Mouse (Mus musculus): ENCODE measurements at regions not wholly inside any gene's neighbourhood (a gene's known extent, or its start where the extent isn't known, plus 50 kb on each side); places are given as distances from the start of the nearest gene placed in this dataset.

DNA sequence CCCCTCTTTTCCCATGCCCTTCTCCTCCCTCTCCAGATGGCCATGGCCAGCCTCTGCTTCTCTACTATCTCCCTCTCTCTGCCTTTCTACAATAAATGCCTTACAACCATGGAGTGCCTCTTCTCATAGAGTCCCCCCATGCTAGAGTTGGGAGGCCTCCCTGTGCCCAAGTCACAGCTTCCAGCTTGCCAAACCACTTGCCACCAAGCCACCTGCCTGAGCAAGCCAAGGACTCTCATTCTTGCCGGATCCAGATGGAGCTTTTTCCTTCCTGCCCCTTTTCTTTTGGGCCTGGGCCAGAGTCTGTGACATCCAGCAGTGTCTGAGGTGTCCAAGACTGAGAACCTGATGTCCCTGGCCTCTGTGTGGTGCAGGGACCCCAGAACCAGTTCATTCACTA is 367.4 kb upstream of the Arhgap42 start:
- Histone ChIP-seq H3K36me3 (ENCODE audit: control insufficient read depth, insufficient read depth) (no peaks in the 10 kb centered on the region), H3K9me3 (ENCODE audit: control insufficient read depth) (no peaks in the 10 kb centered on the region), H3K4me3 (ENCODE audit: low read depth, low read length) (no peak overlapping the region), H3K4me1 (replicated peaks; ENCODE audit: control insufficient read depth, insufficient read depth, low read length) (no peaks in the 10 kb centered on the region), H3K27ac (ENCODE audit: low read depth, low read length) (no peak overlapping the region), H3K9ac (ENCODE audit: low read depth, low read length) (no peak overlapping the region), H3K27me3 (replicated peaks; ENCODE audit: control insufficient read depth, insufficient read depth, low read length) (no peaks in the 10 kb centered on the region), H3K4me2 (replicated peaks; ENCODE audit: low read depth) (no peak overlapping the region)
- 79% methylated on average over 1 of the region's 1 CpGs for WGBS
- no peak for ATAC-seq
- no peak for TF ChIP-seq CTCF (IDR thresholded peaks at IDR 0.05; ENCODE audit: low read depth)

DNA sequence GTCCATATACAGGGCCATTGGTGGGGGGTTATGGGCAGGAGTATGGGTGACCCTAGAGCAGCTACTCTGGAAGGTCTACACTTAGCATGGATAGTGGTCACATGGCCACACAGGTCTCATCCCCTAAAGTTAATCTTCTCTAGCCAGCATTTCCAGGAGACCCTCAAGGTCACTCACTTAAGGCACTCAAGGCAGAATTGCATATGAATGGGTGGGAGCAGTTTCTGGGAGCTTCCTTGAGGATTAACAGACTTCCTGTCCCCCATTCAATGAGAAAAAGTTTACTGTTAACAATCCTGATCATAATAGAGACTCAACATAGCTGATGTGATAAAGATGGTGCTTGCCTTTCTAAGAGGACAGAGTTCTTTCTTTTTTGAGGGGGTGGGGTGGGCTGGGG is 352.4 kb upstream of the Arhgap42 start:
- H3K9me3 ChIP-seq (ENCODE audit: control insufficient read depth), result no peaks in the 10 kb centered on the region
- no peaks in the 10 kb centered on the region for H3K36me3 ChIP-seq (ENCODE audit: control insufficient read depth, insufficient read depth)
- no peaks in the 10 kb centered on the region for H3K27me3 ChIP-seq (replicated peaks; ENCODE audit: control insufficient read depth, insufficient read depth, low read length)
- TF ChIP-seq CTCF (IDR thresholded peaks at IDR 0.05; ENCODE audit: low read depth), result no peak
- ATAC-seq, result no peak
- no peak overlapping the region for H3K9ac ChIP-seq (ENCODE audit: low read depth, low read length)
- H3K27ac ChIP-seq (ENCODE audit: low read depth, low read length), result no peak overlapping the region
- no peak overlapping the region for H3K4me3 ChIP-seq (ENCODE audit: low read depth, low read length)
- no peak overlapping the region for H3K4me2 ChIP-seq (replicated peaks; ENCODE audit: low read depth)
- no peaks in the 10 kb centered on the region for H3K4me1 ChIP-seq (replicated peaks; ENCODE audit: control insufficient read depth, insufficient read depth, low read length)

DNA sequence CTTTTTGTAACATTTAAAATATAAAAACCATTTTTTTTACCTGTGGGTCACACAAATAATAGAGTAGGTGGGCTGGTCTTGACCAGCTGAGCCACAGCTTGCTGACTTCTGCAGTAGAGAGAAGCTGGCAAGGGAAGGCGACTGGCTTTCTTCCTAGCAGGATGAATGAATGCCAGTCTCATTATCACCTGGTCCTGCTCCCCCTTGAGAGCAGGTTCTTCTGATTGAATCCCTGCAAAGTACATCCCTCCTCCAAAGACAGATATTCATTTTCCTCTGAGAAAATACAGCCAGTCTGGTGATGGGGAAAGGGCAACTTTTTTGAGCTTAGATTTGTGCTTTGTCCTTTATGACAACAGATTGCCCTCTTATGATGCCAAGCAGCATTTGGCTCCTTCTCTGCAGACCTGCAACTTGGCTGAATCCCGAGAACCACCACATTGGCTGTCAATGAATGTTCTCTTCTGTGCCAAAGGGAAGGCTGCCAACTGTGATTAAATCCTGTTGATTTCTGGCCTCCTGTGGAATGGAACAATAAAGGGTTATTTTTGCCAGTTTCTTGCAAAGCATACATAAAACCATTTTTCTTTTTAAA is 344.2 kb upstream of the Arhgap42 start:
- H3K4me3 ChIP-seq (ENCODE audit: low read depth, low read length), result no peak overlapping the region
- ATAC-seq, result no peak
- H3K9ac ChIP-seq (ENCODE audit: low read depth, low read length), result no peak overlapping the region
- TF ChIP-seq CTCF (IDR thresholded peaks at IDR 0.05; ENCODE audit: low read depth), result no peak
- WGBS, result 59% methylated on average over 2 of the region's 2 CpGs
- no peak overlapping the region for H3K4me2 ChIP-seq (replicated peaks; ENCODE audit: low read depth)
- no peaks in the 10 kb centered on the region for H3K36me3 ChIP-seq (ENCODE audit: control insufficient read depth, insufficient read depth)
- no peaks in the 10 kb centered on the region for H3K27me3 ChIP-seq (replicated peaks; ENCODE audit: control insufficient read depth, insufficient read depth, low read length)
- H3K27ac ChIP-seq (ENCODE audit: low read depth, low read length), result no peak overlapping the region
- H3K9me3 ChIP-seq (ENCODE audit: control insufficient read depth), result no peaks in the 10 kb centered on the region
- H3K4me1 ChIP-seq (replicated peaks; ENCODE audit: control insufficient read depth, insufficient read depth, low read length), result no peaks in the 10 kb centered on the region

DNA sequence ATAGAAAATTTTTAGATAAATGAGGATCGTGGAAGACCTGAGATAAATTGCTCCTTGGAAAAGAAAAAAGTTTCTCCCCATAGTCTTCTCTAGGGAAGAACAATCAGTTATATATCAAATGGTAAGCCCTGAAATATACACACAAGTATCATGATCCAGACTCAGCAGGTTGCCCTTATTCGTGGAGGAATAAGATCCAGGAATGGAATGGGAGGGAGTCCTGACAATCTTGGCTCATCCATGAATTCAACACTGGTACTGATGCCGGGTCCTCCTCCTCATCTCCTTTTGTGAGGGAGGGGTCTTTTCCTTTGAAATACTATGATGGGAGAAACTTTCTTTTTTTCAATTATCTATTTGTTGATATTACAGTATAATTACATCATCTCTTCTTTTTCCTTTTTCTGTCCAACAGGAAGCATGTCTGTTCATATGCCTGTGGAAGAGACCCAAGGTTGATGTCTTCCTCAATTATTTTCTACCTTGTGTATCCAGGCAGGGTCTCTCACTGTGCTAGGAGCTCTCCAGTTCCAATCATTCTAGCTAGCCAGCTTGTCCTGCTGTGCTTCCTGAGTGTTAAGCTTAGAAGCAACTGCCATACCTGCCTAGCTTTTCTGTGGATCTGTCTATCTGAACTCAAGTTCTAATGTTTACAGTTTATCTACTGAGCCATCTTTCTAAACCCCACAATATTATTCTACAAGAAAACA is 343.6 kb upstream of the Arhgap42 start:
- Histone ChIP-seq H3K4me1 (replicated peaks; ENCODE audit: control insufficient read depth, insufficient read depth, low read length) (no peaks in the 10 kb centered on the region), H3K4me2 (replicated peaks; ENCODE audit: low read depth) (no peak overlapping the region), H3K9me3 (ENCODE audit: control insufficient read depth) (no peaks in the 10 kb centered on the region), H3K27me3 (replicated peaks; ENCODE audit: control insufficient read depth, insufficient read depth, low read length) (no peaks in the 10 kb centered on the region), H3K4me3 (ENCODE audit: low read depth, low read length) (no peak overlapping the region), H3K27ac (ENCODE audit: low read depth, low read length) (no peak overlapping the region), H3K9ac (ENCODE audit: low read depth, low read length) (no peak overlapping the region), H3K36me3 (ENCODE audit: control insufficient read depth, insufficient read depth) (no peaks in the 10 kb centered on the region)
- WGBS, result 81% methylated on average over 3 of the region's 3 CpGs
- no peak for ATAC-seq
- no peak for TF ChIP-seq CTCF (IDR thresholded peaks at IDR 0.05; ENCODE audit: low read depth)

- no peak for ATAC-seq
- Histone ChIP-seq H3K27me3 (replicated peaks; ENCODE audit: control insufficient read depth, insufficient read depth, low read length) (no peaks in the 10 kb centered on the region), H3K9ac (ENCODE audit: low read depth, low read length) (no peak overlapping the region), H3K36me3 (ENCODE audit: control insufficient read depth, insufficient read depth) (no peaks in the 10 kb centered on the region), H3K9me3 (ENCODE audit: control insufficient read depth) (no peaks in the 10 kb centered on the region), H3K4me3 (ENCODE audit: low read depth, low read length) (no peak overlapping the region), H3K4me1 (replicated peaks; ENCODE audit: control insufficient read depth, insufficient read depth, low read length) (no peaks in the 10 kb centered on the region), H3K4me2 (replicated peaks; ENCODE audit: low read depth) (no peak overlapping the region), H3K27ac (ENCODE audit: low read depth, low read length) (no peak overlapping the region)
- 67% methylated on average over 5 of the region's 5 CpGs for WGBS
- no peak for TF ChIP-seq CTCF (IDR thresholded peaks at IDR 0.05; ENCODE audit: low read depth)
Measured at GRCm38 (mm10) chr9:9568040-9568649, 329.2 kb upstream of the Arhgap42 start.

GRCm38 (mm10) chr9:9564551-9564950 is 325.6 kb upstream of the Arhgap42 start:
- Histone ChIP-seq H3K4me3 (ENCODE audit: low read depth, low read length) (no peak overlapping the region), H3K4me2 (replicated peaks; ENCODE audit: low read depth) (no peak overlapping the region), H3K27me3 (replicated peaks; ENCODE audit: control insufficient read depth, insufficient read depth, low read length) (no peaks in the 10 kb centered on the region), H3K27ac (ENCODE audit: low read depth, low read length) (no peak overlapping the region), H3K4me1 (replicated peaks; ENCODE audit: control insufficient read depth, insufficient read depth, low read length) (no peaks in the 10 kb centered on the region), H3K9me3 (ENCODE audit: control insufficient read depth) (no peaks in the 10 kb centered on the region), H3K36me3 (ENCODE audit: control insufficient read depth, insufficient read depth) (no peaks in the 10 kb centered on the region), H3K9ac (ENCODE audit: low read depth, low read length) (no peak overlapping the region)
- no peak for TF ChIP-seq CTCF (IDR thresholded peaks at IDR 0.05; ENCODE audit: low read depth)
- ATAC-seq, result no peak
